Mouse (Mus musculus) neutrophil, adult 5-6 weeks (primary cell): ENCODE data around the gene Rsu1. TPM values are rescaled to one million over a fixed set of nuclear protein-coding genes. Genes with fewer than 3 reads are reported as not detected.

Experiments used
- ATAC-seq: fragments of 151-379, 151-347 bp; 2 replicates; pipeline ENCODE4 v1.8.0; 2017; ENCODE audit warnings: mild to moderate bottlenecking, moderate TSS enrichment; ENCODE audit not compliant: insufficient number of reproducible peaks, poor library complexity, low FRiP score, severe bottlenecking; ENCODE audit errors: extremely low read depth
- total RNA-seq: library from RNA; stranded (forward); fragments of 200-1000 nt; gene quantifications from 2 replicates; pipeline ENCODE4 v1.2.3, GENCODE M21; 2017

The Rsu1 gene
- total RNA-seq, 1 experiment from 2014 or later = 69.5 TPM

GRCm38 (mm10) chr2:13175536-13176303 lies 95.5 kb downstream of the Rsu1 start:
- ATAC-seq = no peak

GRCm38 (mm10) chr2:13174461-13174860 lies 96.8 kb downstream of the Rsu1 start:
- ATAC-seq = no peak

- peak; percentile 39; the same call in 1 of the 2 replicates for ATAC-seq
These were observed 100.6 kb downstream of the Rsu1 start for GRCm38 (mm10) chr2:13170651-13171050.

- no peak for ATAC-seq
These were observed 101.3 kb downstream of the Rsu1 start for GRCm38 (mm10) chr2:13169962-13170361.

GRCm38 (mm10) chr2:13169158-13169890 lies 101.9 kb downstream of the Rsu1 start:
- peak; percentile 39; the same call in 1 of the 2 replicates for ATAC-seq

- no peak for ATAC-seq
These were observed 102.5 kb downstream of the Rsu1 start for GRCm38 (mm10) chr2:13168743-13169142.

- no peak for ATAC-seq
These were observed 109.5 kb downstream of the Rsu1 start for GRCm38 (mm10) chr2:13161717-13162116.

- ATAC-seq = no peak
These were observed 126.0 kb downstream of the Rsu1 start for GRCm38 (mm10) chr2:13145245-13145644.

GRCm38 (mm10) chr2:13134890-13135289 lies 136.3 kb downstream of the Rsu1 start:
- no peak for ATAC-seq

GRCm38 (mm10) chr2:13132841-13133240 lies 138.4 kb downstream of the Rsu1 start:
- ATAC-seq = no peak

- ATAC-seq = no peak
These were observed 138.8 kb downstream of the Rsu1 start for GRCm38 (mm10) chr2:13132406-13132805.

- ATAC-seq = no peak
These were observed 141.4 kb downstream of the Rsu1 start for GRCm38 (mm10) chr2:13129859-13130258.

GRCm38 (mm10) chr2:13129337-13129736 lies 141.9 kb downstream of the Rsu1 start:
- ATAC-seq = no peak

- ATAC-seq = no peak
These were observed 150.8 kb downstream of the Rsu1 start for GRCm38 (mm10) chr2:13120461-13120860.

GRCm38 (mm10) chr2:13117896-13118295 lies 153.3 kb downstream of the Rsu1 start:
- no peak for ATAC-seq

- no peak for ATAC-seq
These were observed 164.7 kb downstream of the Rsu1 start for GRCm38 (mm10) chr2:13106531-13106930.

- no peak for ATAC-seq
These were observed 166.8 kb downstream of the Rsu1 start for GRCm38 (mm10) chr2:13104388-13104787.

- no peak for ATAC-seq
These were observed 167.4 kb downstream of the Rsu1 start for GRCm38 (mm10) chr2:13103797-13104200.

GRCm38 (mm10) chr2:13094045-13094444 lies 177.2 kb downstream of the Rsu1 start:
- no peak for ATAC-seq

- no peak for ATAC-seq
These were observed 177.6 kb downstream of the Rsu1 start for GRCm38 (mm10) chr2:13093570-13093969.
